Mouse (Mus musculus) MEL (cell line): ENCODE data around the gene Aldh1a2. TPM values are rescaled to one million over a fixed set of nuclear protein-coding genes. Genes with fewer than 3 reads are reported as not detected.

Source experiments
- DNase-seq: peaks from one replicate; pipeline ENCODE4 v3.0.0; 2011; ENCODE audit warnings: low read depth, low spot score
- H3K27ac ChIP-seq: 2 replicates; pipeline ENCODE4 v1.5.1; 2012; ENCODE audit warnings: low read depth, mild to moderate bottlenecking, control low read depth, low read length, moderate library complexity; ENCODE audit not compliant: control insufficient read depth
- H3K27me3 ChIP-seq, 2 experiments: fragments of 150-350 bp in 1 of 2; sonication (generic) in 1 of 2; 2 replicates each; pipeline ENCODE4 v1.6.1; 2012; ENCODE audit warnings: low read length in 2 of 2, mild to moderate bottlenecking in 2 of 2, improper control_type of control experiment in 1 of 2, moderate library complexity in 1 of 2; ENCODE audit not compliant: insufficient read depth in 2 of 2, control insufficient read depth in 1 of 2
- H3K36me3 ChIP-seq, 2 experiments: 2 replicates each; pipeline ENCODE4 v1.6.1; 2012 to 2014; ENCODE audit warnings: low read length in 2 of 2, improper control_type of control experiment in 1 of 2, inconsistent platforms in 1 of 2, mild to moderate bottlenecking in 1 of 2; ENCODE audit not compliant: insufficient read depth in 2 of 2, control insufficient read depth in 1 of 2
- H3K4me1 ChIP-seq, 2 experiments: fragments of 150-350 bp in 1 of 2; sonication (generic) in 1 of 2; 2 replicates each; pipeline ENCODE4 v1.6.1; 2012; ENCODE audit warnings: low read length in 2 of 2, improper control_type of control experiment in 1 of 2, mild to moderate bottlenecking in 1 of 2; ENCODE audit not compliant: insufficient read depth in 2 of 2, control insufficient read depth in 1 of 2
- H3K4me3 ChIP-seq, 2 experiments: fragments of 150-350 bp in 1 of 2; sonication (generic) in 1 of 2; 2 replicates each; pipeline ENCODE4 v1.5.1; 2012; ENCODE audit warnings: low read depth in 2 of 2, low read length in 2 of 2, mild to moderate bottlenecking in 2 of 2, moderate library complexity in 2 of 2, control low read depth in 1 of 2, improper control_type of control experiment in 1 of 2; ENCODE audit not compliant: control insufficient read depth in 1 of 2, insufficient read depth in 1 of 2
- H3K79me2 ChIP-seq: 2 replicates; pipeline ENCODE4 v1.6.1; 2012; ENCODE audit warnings: mild to moderate bottlenecking, low read length, moderate library complexity; ENCODE audit not compliant: control insufficient read depth, poor library complexity, insufficient read depth
- H3K9ac ChIP-seq: 2 replicates; pipeline ENCODE4 v1.6.1; 2012; ENCODE audit warnings: low read depth, mild to moderate bottlenecking, control low read depth, low read length, moderate library complexity; ENCODE audit not compliant: control insufficient read depth, poor library complexity, severe bottlenecking
- H3K9me3 ChIP-seq: fragments of 150-350 bp; sonication (generic); replicated peaks from 2 replicates; pipeline ENCODE4 v1.6.1; 2012; ENCODE audit warnings: mild to moderate bottlenecking, low read length, improper control_type of control experiment, moderate library complexity; ENCODE audit not compliant: insufficient read depth
- BHLHE40 ChIP-seq: IDR thresholded peaks from 2 replicates; pipeline ENCODE4 v1.6.1; 2012; ENCODE audit warnings: low read depth, mild to moderate bottlenecking, inconsistent platforms, low read length, improper control_type of control experiment, borderline replicate concordance
- CHD2 ChIP-seq: IDR thresholded peaks from 2 replicates; pipeline ENCODE4 v1.6.1; 2011; ENCODE audit warnings: low read length, improper control_type of control experiment
- CTCF ChIP-seq, 3 experiments: IDR thresholded peaks in 2 of 3; conservative IDR thresholded peaks in 1 of 3; 2 replicates each; pipeline ENCODE4 v1.5.1; 2011 to 2012; ENCODE audit warnings: low read length in 3 of 3, low read depth in 2 of 3, mild to moderate bottlenecking in 2 of 3, improper control_type of control experiment in 1 of 3, inconsistent platforms in 1 of 3, mixed read lengths in 1 of 3, moderate library complexity in 1 of 3; ENCODE audit not compliant: control insufficient read depth in 1 of 3, insufficient read depth in 1 of 3, poor library complexity in 1 of 3, severe bottlenecking in 1 of 3
- E2F4 ChIP-seq: IDR thresholded peaks from 2 replicates; pipeline ENCODE4 v1.6.1; 2011; ENCODE audit warnings: low read depth, low read length, improper control_type of control experiment, borderline replicate concordance
- EP300 ChIP-seq, 2 experiments: IDR thresholded peaks; 2 replicates each; pipeline ENCODE4 v1.6.1; 2011; ENCODE audit warnings: improper control_type of control experiment in 2 of 2, low read length in 2 of 2, low read depth in 1 of 2, mild to moderate bottlenecking in 1 of 2
- ETS1 ChIP-seq: IDR thresholded peaks from 2 replicates; pipeline ENCODE4 v1.6.1; 2012; ENCODE audit warnings: low read depth, mild to moderate bottlenecking, inconsistent platforms, low read length, improper control_type of control experiment, moderate library complexity
- GATA1 ChIP-seq: IDR thresholded peaks from 2 replicates; pipeline ENCODE4 v1.6.1; 2011; ENCODE audit warnings: low read depth, low read length, improper control_type of control experiment
- HCFC1 ChIP-seq: IDR thresholded peaks from 2 replicates; pipeline ENCODE4 v1.6.1; 2012; ENCODE audit warnings: low read depth, mild to moderate bottlenecking, inconsistent platforms, low read length, improper control_type of control experiment, moderate library complexity
- JUND ChIP-seq: IDR thresholded peaks from 2 replicates; pipeline ENCODE4 v1.6.1; 2011; ENCODE audit warnings: low read depth, mild to moderate bottlenecking, improper control_type of control experiment, low read length
- KAT2A ChIP-seq: conservative IDR thresholded peaks from 2 replicates; pipeline ENCODE4 v1.6.1; 2012; ENCODE audit warnings: low read depth, low read length, improper control_type of control experiment, inconsistent platforms
- MAFK ChIP-seq: IDR thresholded peaks from 2 replicates; pipeline ENCODE4 v1.6.1; 2011; ENCODE audit warnings: low read depth, mild to moderate bottlenecking, low read length, improper control_type of control experiment, borderline replicate concordance
- MAZ ChIP-seq: IDR thresholded peaks from 2 replicates; pipeline ENCODE4 v1.6.1; 2012; ENCODE audit warnings: low read depth, mild to moderate bottlenecking, inconsistent platforms, low read length, improper control_type of control experiment
- MEF2A ChIP-seq: IDR thresholded peaks from 2 replicates; pipeline ENCODE4 v1.6.1; 2014; ENCODE audit warnings: low read depth, mild to moderate bottlenecking, inconsistent platforms, low read length, improper control_type of control experiment; ENCODE audit not compliant: poor library complexity, insufficient replicate concordance, severe bottlenecking; ENCODE audit errors: extremely low read depth
- MXI1 ChIP-seq: IDR thresholded peaks from 2 replicates; pipeline ENCODE4 v1.6.1; 2011; ENCODE audit warnings: mild to moderate bottlenecking, low read depth, low read length, improper control_type of control experiment
- MYB ChIP-seq: IDR thresholded peaks from 2 replicates; pipeline ENCODE4 v1.6.1; 2011; ENCODE audit warnings: mild to moderate bottlenecking, low read depth, low read length, improper control_type of control experiment
- NELFE ChIP-seq: IDR thresholded peaks from 2 replicates; pipeline ENCODE4 v1.6.1; 2011; ENCODE audit warnings: low read depth, low read length, improper control_type of control experiment
- NRF1 ChIP-seq: IDR thresholded peaks from 2 replicates; pipeline ENCODE4 v1.6.1; 2014; ENCODE audit warnings: low read depth, mild to moderate bottlenecking, inconsistent platforms, low read length, improper control_type of control experiment, moderate library complexity; ENCODE audit not compliant: poor library complexity, insufficient read depth, severe bottlenecking
- POLR2A ChIP-seq, 2 experiments: IDR thresholded peaks; 2 replicates each; pipeline ENCODE4 v1.6.1; 2011 to 2012; ENCODE audit warnings: low read length in 2 of 2, mild to moderate bottlenecking in 2 of 2, control low read depth in 1 of 2, improper control_type of control experiment in 1 of 2, low read depth in 1 of 2, moderate library complexity in 1 of 2; ENCODE audit not compliant: control insufficient read depth in 1 of 2, insufficient read depth in 1 of 2, poor library complexity in 1 of 2
- POLR2AphosphoS5 ChIP-seq: IDR thresholded peaks from 2 replicates; pipeline ENCODE4 v1.6.1; 2012; ENCODE audit warnings: low read depth, borderline replicate concordance, mild to moderate bottlenecking, inconsistent platforms, low read length, moderate library complexity, mixed read lengths
- RAD21 ChIP-seq: IDR thresholded peaks from 2 replicates; pipeline ENCODE4 v1.6.1; 2011; ENCODE audit warnings: mild to moderate bottlenecking, low read depth, low read length, improper control_type of control experiment
- RCOR1 ChIP-seq: IDR thresholded peaks from 2 replicates; pipeline ENCODE4 v1.6.1; 2012; ENCODE audit warnings: low read depth, mild to moderate bottlenecking, inconsistent platforms, low read length, improper control_type of control experiment
- SMC3 ChIP-seq: IDR thresholded peaks from 2 replicates; pipeline ENCODE4 v1.6.1; 2011; ENCODE audit warnings: low read depth, low read length, improper control_type of control experiment
- TAL1 ChIP-seq: IDR thresholded peaks from 2 replicates; pipeline ENCODE4 v1.6.1; 2012; ENCODE audit warnings: mild to moderate bottlenecking, inconsistent platforms, low read length, moderate library complexity, mixed read lengths
- UBTF ChIP-seq: IDR thresholded peaks from 2 replicates; pipeline ENCODE4 v1.6.1; 2012; ENCODE audit warnings: low read depth, mild to moderate bottlenecking, inconsistent platforms, low read length, improper control_type of control experiment, moderate library complexity, borderline replicate concordance; ENCODE audit not compliant: insufficient read depth
- USF1 ChIP-seq: IDR thresholded peaks from 2 replicates; pipeline ENCODE4 v1.6.1; 2014; ENCODE audit warnings: low read depth, mild to moderate bottlenecking, inconsistent platforms, low read length, improper control_type of control experiment, moderate library complexity
- ZC3H11A ChIP-seq: IDR thresholded peaks from 2 replicates; pipeline ENCODE4 v1.6.1; 2012; ENCODE audit warnings: low read depth, mild to moderate bottlenecking, inconsistent platforms, low read length, improper control_type of control experiment
- ZKSCAN1 ChIP-seq: IDR thresholded peaks from 2 replicates; pipeline ENCODE4 v1.6.1; 2012; ENCODE audit warnings: low read depth, mild to moderate bottlenecking, inconsistent platforms, low read length, improper control_type of control experiment, moderate library complexity
- ZMIZ1 ChIP-seq: IDR thresholded peaks from 2 replicates; pipeline ENCODE4 v1.6.1; 2012; ENCODE audit warnings: low read depth, mild to moderate bottlenecking, inconsistent platforms, low read length, improper control_type of control experiment, moderate library complexity
- polyA plus RNA-seq, 2 experiments: library from polyadenylated mRNA; stranded (reverse) in 1 of 2; unstranded in 1 of 2; fragments of >175 nt in 1 of 2; fragments of >200 nt in 1 of 2; gene quantifications; 2 replicates each; pipeline versions ENCODE4 v1.2.1 to v1.2.4; 2012; ENCODE audit warnings: low replicate concordance in 2 of 2, low read depth in 1 of 2; ENCODE audit not compliant: insufficient read length in 2 of 2, insufficient read depth in 1 of 2, missing spikeins in 1 of 2
- total RNA-seq: library from RNA; depleted of rRNA; stranded (reverse); fragments of 300-350 nt; gene quantifications from 2 replicates; pipeline ENCODE4 v1.2.3, GENCODE M21; 2012; rRNA removed

The Aldh1a2 gene
- total RNA-seq = not detected in 2 replicates
- not detected for polyA plus RNA-seq

DNA sequence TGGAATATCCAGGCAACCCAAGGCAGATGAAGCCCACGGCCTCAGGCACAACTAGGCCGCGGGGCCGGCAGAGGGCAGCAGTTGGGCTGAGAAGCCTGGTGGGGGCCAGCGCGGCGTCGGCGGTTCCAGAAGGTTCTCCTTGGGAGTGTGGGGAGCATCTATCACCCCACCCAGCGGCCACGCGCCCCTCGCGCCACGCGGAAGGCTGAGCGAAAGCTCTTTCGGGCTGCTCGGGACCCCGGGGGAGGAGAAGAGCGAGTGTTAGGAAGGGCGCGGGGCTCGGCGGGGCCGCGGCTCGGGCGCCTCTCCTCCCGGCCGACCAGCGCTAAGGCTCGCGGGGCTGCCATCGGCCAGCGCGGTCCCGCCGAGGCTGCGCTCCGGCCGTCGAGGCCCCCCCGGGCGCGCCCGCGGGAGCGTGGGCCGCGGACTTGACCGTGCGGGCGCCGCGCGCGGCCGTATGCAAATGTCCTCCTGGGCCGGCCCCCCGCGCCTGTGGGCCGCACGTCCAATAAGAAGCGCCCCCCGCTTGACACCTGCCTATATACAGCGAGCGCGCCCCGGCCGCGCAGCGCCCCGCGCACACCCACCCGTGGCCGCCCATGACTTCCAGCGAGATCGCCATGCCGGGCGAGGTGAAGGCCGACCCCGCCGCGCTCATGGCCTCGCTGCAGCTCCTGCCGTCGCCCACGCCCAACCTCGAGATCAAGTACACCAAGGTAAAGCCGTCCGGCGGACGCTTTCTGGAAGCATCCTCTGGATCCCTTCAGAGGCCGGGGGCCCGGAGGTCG is at the start of gene Aldh1a2:
Gene Aldh1a2, plus strand, starts transcription at position 542 of the 788 bp plus-strand sequence.
- DNase-seq = no peak
- H3K4me3 ChIP-seq = no peak within 1 kb of the TSS

DNA sequence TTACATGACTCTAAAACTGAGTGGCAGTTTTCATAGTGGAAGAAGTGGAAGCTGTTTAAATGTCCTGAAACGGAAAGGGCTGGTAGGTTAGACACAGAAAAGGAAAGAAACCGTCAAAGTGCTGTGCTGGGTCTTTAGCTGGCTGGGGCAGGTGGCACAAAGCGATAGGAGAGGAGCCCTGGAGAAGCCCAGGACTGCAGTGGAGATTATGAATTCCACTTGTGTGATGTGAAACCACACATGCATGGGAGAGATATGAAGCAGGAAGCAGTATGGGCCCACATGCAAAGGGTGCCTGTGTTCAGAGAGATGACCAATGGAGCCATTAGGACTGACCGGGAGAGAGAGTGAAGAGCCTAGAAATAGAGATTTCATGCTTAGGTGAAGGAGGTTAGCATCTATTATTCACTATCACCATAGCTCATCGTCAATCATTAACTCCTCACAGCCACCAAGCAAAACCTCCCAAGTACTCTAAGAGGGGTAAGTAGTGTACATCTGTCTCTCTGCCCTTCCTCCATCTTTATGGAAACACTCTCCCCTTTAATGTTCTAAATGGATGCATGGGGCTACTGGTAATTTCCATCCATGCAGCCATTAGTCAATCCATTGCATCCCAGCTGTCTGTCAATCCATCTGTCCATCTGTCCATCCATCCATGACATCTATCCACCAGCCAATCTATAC is 49.4 kb upstream of the Aldh1a2 start:
- H3K36me3 ChIP-seq = peaks cover 0 to 37% of the 10 kb centered on the region in 2 experiments; a peak in 2 of 4 replicates
- no peaks in the 10 kb centered on the region for H3K27me3 ChIP-seq
- peaks cover 15% of the 10 kb centered on the region for H3K79me2 ChIP-seq
- H3K9me3 ChIP-seq = no peaks in the 10 kb centered on the region
- H3K4me1 ChIP-seq = peaks cover 19 to 36% of the 10 kb centered on the region in 2 experiments
- peak; percentile 94 for DNase-seq
- peak overlapping the region in 1 of 2 experiments; percentile 19; a peak in 1 of 4 replicates for H3K4me3 ChIP-seq
- peak overlapping the region; percentile 44 for H3K9ac ChIP-seq
- peak overlapping the region; percentile 95 for H3K27ac ChIP-seq
- TF ChIP-seq POLR2A (IDR thresholded peaks at IDR 0.05; ENCODE audit: control insufficient read depth in 1 of 2, insufficient read depth in 1 of 2, low read depth in 1 of 2, low read length in 2 of 2, poor library complexity in 1 of 2) (peak in 1 of 2 experiments; percentile 51; a peak in 1 of 4 replicates), ZMIZ1 (no peak), HCFC1 (no peak), NELFE (no peak), MXI1 (peak; percentile 37; the same call in 1 of the 2 replicates), GATA1 (peak; percentile 97), ZC3H11A (no peak), CTCF (IDR thresholded peaks at IDR 0.05 in 2 of 3, conservative IDR thresholded peaks at IDR 0.05 in 1 of 3; ENCODE audit: control insufficient read depth in 1 of 3, insufficient read depth in 1 of 3, low read depth in 2 of 3, low read length in 3 of 3, poor library complexity in 1 of 3, severe bottlenecking in 1 of 3) (no peak), RAD21 (no peak), MEF2A (no peak), TAL1 (peak; percentile 100), ETS1 (peak; percentile 97), POLR2AphosphoS5 (no peak; the same call in 1 of the 2 replicates), UBTF (0 out of 2 replicates have a peak, but pooled peaks have one; percentile 42), EP300 (IDR thresholded peaks at IDR 0.05; ENCODE audit: low read depth in 1 of 2, low read length in 2 of 2) (peak; percentile 98 to 99), RCOR1 (peak; percentile 77), JUND (no peak), NRF1 (no peak), E2F4 (no peak), MAZ (no peak), MAFK (0 out of 2 replicates have a peak, but pooled peaks have one; percentile 20), KAT2A (no peak), USF1 (peak; percentile 3; the same call in 1 of the 2 replicates), SMC3 (no peak), MYB (peak; percentile 90), CHD2 (no peak; the same call in 1 of the 2 replicates)

More for the DNA sequence above, at the start of gene Aldh1a2:
- H3K36me3 ChIP-seq = peaks cover 0 to 2% of the 10 kb centered on the region in 2 experiments; a peak in 2 of 4 replicates
- no peaks in the 10 kb centered on the region for H3K9me3 ChIP-seq
- no peak within 1 kb of the TSS for H3K27ac ChIP-seq
- H3K27me3 ChIP-seq = peaks cover 3 to 16% of the 10 kb centered on the region in 2 experiments; a peak in 3 of 4 replicates
- no peaks in the 10 kb centered on the region for H3K4me1 ChIP-seq
- no peak within 1 kb of the TSS for H3K9ac ChIP-seq
- H3K79me2 ChIP-seq = no peaks in the 10 kb centered on the region
- TF ChIP-seq USF1 = no peak
- no peak for TF ChIP-seq BHLHE40
- TF ChIP-seq ETS1 = no peak
- TF ChIP-seq JUND = no peak
- TF ChIP-seq ZKSCAN1 = no peak
